Mouse (Mus musculus) right cerebral cortex, postnatal 14 days (tissue): ENCODE results near the gene Adamtsl1.

Experiments used
- DNase-seq: peaks from one replicate; pipeline ENCODE4 v3.0.0; 2022

Gene Adamtsl1

GRCm38 (mm10) chr4:86329481-86329880 is 815.5 kb downstream of the Adamtsl1 start:
- DNase-seq: no peak

GRCm38 (mm10) chr4:86335861-86336415 is 822.0 kb downstream of the Adamtsl1 start:
- no peak for DNase-seq

GRCm38 (mm10) chr4:86337216-86337765 is 823.3 kb downstream of the Adamtsl1 start:
- no peak for DNase-seq

- no peak for DNase-seq
Measured at GRCm38 (mm10) chr4:86349341-86349740, 835.4 kb downstream of the Adamtsl1 start.

- no peak for DNase-seq
Measured at GRCm38 (mm10) chr4:86352121-86352520, 838.1 kb downstream of the Adamtsl1 start.

- no peak for DNase-seq
Measured at GRCm38 (mm10) chr4:86353550-86353949, 839.6 kb downstream of the Adamtsl1 start.

GRCm38 (mm10) chr4:86359398-86359797 is 845.4 kb downstream of the Adamtsl1 start:
- no peak for DNase-seq

GRCm38 (mm10) chr4:86369055-86369454 is 855.1 kb downstream of the Adamtsl1 start:
- no peak for DNase-seq

GRCm38 (mm10) chr4:86373166-86373565 is 859.2 kb downstream of the Adamtsl1 start:
- no peak for DNase-seq

- DNase-seq: no peak
Measured at GRCm38 (mm10) chr4:86383124-86383523, 869.2 kb downstream of the Adamtsl1 start.

- no peak for DNase-seq
Measured at GRCm38 (mm10) chr4:86385121-86385520, 871.1 kb downstream of the Adamtsl1 start.

GRCm38 (mm10) chr4:86388430-86388829 is 874.5 kb downstream of the Adamtsl1 start:
- no peak for DNase-seq

GRCm38 (mm10) chr4:86391176-86391575 is 877.2 kb downstream of the Adamtsl1 start:
- no peak for DNase-seq

- no peak for DNase-seq
Measured at GRCm38 (mm10) chr4:86395636-86396035, 881.7 kb downstream of the Adamtsl1 start.

- no peak for DNase-seq
Measured at GRCm38 (mm10) chr4:86396672-86397288, 882.8 kb downstream of the Adamtsl1 start.

GRCm38 (mm10) chr4:86397470-86397869 is 883.5 kb downstream of the Adamtsl1 start:
- DNase-seq: no peak

- DNase-seq: no peak
Measured at GRCm38 (mm10) chr4:86401116-86401515, 887.1 kb downstream of the Adamtsl1 start.

- DNase-seq: no peak
Measured at GRCm38 (mm10) chr4:86406501-86407199, 892.7 kb downstream of the Adamtsl1 start.

- DNase-seq: no peak
Measured at GRCm38 (mm10) chr4:86407200-86407527, 893.2 kb downstream of the Adamtsl1 start.

- DNase-seq: no peak
Measured at GRCm38 (mm10) chr4:86408421-86408820, 894.4 kb downstream of the Adamtsl1 start.

GRCm38 (mm10) chr4:86410946-86411345 is 897.0 kb downstream of the Adamtsl1 start:
- no peak for DNase-seq

- no peak for DNase-seq
Measured at GRCm38 (mm10) chr4:86413388-86413787, 899.4 kb downstream of the Adamtsl1 start.

- DNase-seq: no peak
Measured at GRCm38 (mm10) chr4:86416401-86417025, 902.5 kb downstream of the Adamtsl1 start.

GRCm38 (mm10) chr4:86422586-86422985 is 908.6 kb downstream of the Adamtsl1 start:
- no peak for DNase-seq
